ENCODE assay signal across 8 mouse cellular contexts in the genomic region with DNA sequence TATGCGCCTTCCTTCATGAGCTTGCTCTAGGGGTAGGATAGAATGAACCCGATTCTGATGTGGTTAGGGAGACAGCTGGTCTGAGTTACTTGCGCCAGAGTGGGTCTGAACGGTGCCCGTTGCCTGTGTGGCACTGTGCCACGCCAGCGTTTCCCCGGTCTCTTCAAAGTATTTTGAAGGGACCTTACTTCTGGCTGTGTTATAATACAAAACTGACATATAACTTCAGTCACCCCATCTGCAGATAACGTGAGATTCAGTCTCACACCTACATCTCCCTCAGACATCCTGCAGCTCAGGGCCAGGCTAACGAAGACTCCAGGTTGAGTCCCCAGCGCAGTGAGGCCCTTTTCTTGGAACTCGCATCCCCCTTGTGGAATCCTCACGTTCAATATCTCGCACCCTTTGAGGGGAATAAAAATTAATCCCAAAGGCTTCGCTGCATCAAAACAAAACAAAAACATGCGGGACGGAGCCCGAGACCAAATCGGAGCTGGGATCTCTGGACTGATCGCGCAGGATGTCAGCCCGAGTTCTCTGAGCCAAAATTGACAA. TPM values are rescaled to one million over a fixed set of nuclear protein-coding genes. Genes with fewer than 3 reads are reported as not detected.
A peak's percentile ranks its signal among the peaks of the same experiment; 100 is the strongest.
DNase-seq lines count a peak whose midpoint lies in the region; ATAC-seq and TF ChIP-seq lines count a peak whose summit lies in the region.

No protein-coding gene starts in this region.

- no peak for DNase-seq in heart, postnatal 4 days
- peak; percentile 84 for DNase-seq in brain, embryonic 14.5 days (ENCODE audit: low read depth)
- peak; percentile 35 for DNase-seq in forelimb bud, embryonic 11.5 days (ENCODE audit: low read depth, low spot score)
- no peak for DNase-seq in testis, postnatal 14 days (ENCODE audit: low spot score)
- no peak for DNase-seq in layer of hippocampus, adult 9-10 months (ENCODE audit: low spot score)
- no peak for DNase-seq in frontal cortex, postnatal 14 days (ENCODE audit: low spot score in 2 of 2)

- H3K4me2 ChIP-seq in heart, embryonic 15.5 days: peak overlapping the region; percentile 88
- H3K4me2 ChIP-seq in midbrain, embryonic 16.5 days (ENCODE audit: low read length): peak overlapping the region; percentile 36

- no peak overlapping the region for H3K27ac ChIP-seq in heart, embryonic 15.5 days
- no peak overlapping the region for H3K27ac ChIP-seq in midbrain, embryonic 16.5 days (ENCODE audit: low read length)

- H3K9ac ChIP-seq in heart, embryonic 15.5 days: no peak overlapping the region
- no peak overlapping the region for H3K9ac ChIP-seq in midbrain, embryonic 16.5 days (ENCODE audit: low read depth, low read length)

- H3K9me3 ChIP-seq in heart, embryonic 15.5 days (replicated peaks): no peaks in the 10 kb centered on the region
- H3K9me3 ChIP-seq in midbrain, embryonic 16.5 days (replicated peaks; ENCODE audit: control insufficient read depth, low read length, poor library complexity, severe bottlenecking): no peaks in the 10 kb centered on the region

- H3K4me1 ChIP-seq in heart, embryonic 15.5 days (replicated peaks): peaks cover 34% of the 10 kb centered on the region
- peaks cover 15% of the 10 kb centered on the region for H3K4me1 ChIP-seq in midbrain, embryonic 16.5 days (ENCODE audit: control insufficient read depth, insufficient read depth, low read length)

- no peak for TF ChIP-seq POLR2A in brain, embryonic 14.5 days (IDR thresholded peaks at IDR 0.05; ENCODE audit: borderline replicate concordance, extremely low read depth, insufficient read depth, insufficient read length, poor library complexity, severe bottlenecking)

- no peak for TF ChIP-seq CTCF in brain, embryonic 14.5 days (IDR thresholded peaks at IDR 0.05; ENCODE audit: borderline replicate concordance, extremely low read depth, insufficient read depth, insufficient read length)

- H3K27me3 ChIP-seq in heart, embryonic 15.5 days: peaks cover 84% of the 10 kb centered on the region
- H3K27me3 ChIP-seq in midbrain, embryonic 16.5 days (ENCODE audit: control insufficient read depth, insufficient read depth, low read depth, low read length): peaks cover 53% of the 10 kb centered on the region

- 2% methylated on average over 22 of the region's 22 CpGs for WGBS in heart, embryonic 15.5 days
- 1% methylated on average over 22 of the region's 22 CpGs for WGBS in midbrain, embryonic 16.5 days

- H3K36me3 ChIP-seq in heart, embryonic 15.5 days: no peaks in the 10 kb centered on the region
- no peaks in the 10 kb centered on the region for H3K36me3 ChIP-seq in midbrain, embryonic 16.5 days (ENCODE audit: control insufficient read depth, insufficient read depth, low read length)

- H3K4me3 ChIP-seq in heart, embryonic 15.5 days: peak overlapping the region; percentile 56
- peak overlapping the region; percentile 15; the same call in 1 of the 2 replicates for H3K4me3 ChIP-seq in midbrain, embryonic 16.5 days (ENCODE audit: low read depth, low read length)

- no peak for ATAC-seq in heart, embryonic 15.5 days (replicated peaks; ENCODE audit: insufficient number of reproducible peaks, insufficient read depth, low FRiP score, low read depth)
- no peak for ATAC-seq in midbrain, embryonic 16.5 days

RNA-seq across cellular contexts. Expression of gene Eomes, which starts 1.7 kb away (rescaled TPM):
- 0.08 and 0.18 TPM in 2 replicates for polyA plus RNA-seq in heart, embryonic 15.5 days (2015; fragmentation: Nextera tagmentation; extraction: Ambion mirVana)
- not detected for total RNA-seq in heart, postnatal 4 days (2021)
- polyA plus RNA-seq in brain, embryonic 14.5 days (2012; rRNA removed): 12.6 and 33.7 TPM in 2 replicates
- 1.4 and 2.0 TPM in 2 replicates for polyA plus RNA-seq in midbrain, embryonic 16.5 days (2015; fragmentation: Nextera tagmentation; extraction: Ambion mirVana)

RNA-seq across cellular contexts. Expression of gene Golga4, which starts 29.8 kb away (rescaled TPM):
- 46.1 and 52.6 TPM in 2 replicates for polyA plus RNA-seq in heart, embryonic 15.5 days (2015; fragmentation: Nextera tagmentation; extraction: Ambion mirVana)
- total RNA-seq in heart, postnatal 4 days (2021): 100 to 1,000 TPM; 144 to 146 TPM
- 44.5 and 60.5 TPM in 2 replicates for polyA plus RNA-seq in brain, embryonic 14.5 days (2012; rRNA removed)
- 41.5 and 44.2 TPM in 2 replicates for polyA plus RNA-seq in midbrain, embryonic 16.5 days (2015; fragmentation: Nextera tagmentation; extraction: Ambion mirVana)

Comparison
In these comparisons a context has a peak if more than half of its experiments do, and no peak if none do; other contexts are left out.
1. DNase-seq: peak in brain, embryonic 14.5 days (single experiment) and forelimb bud, embryonic 11.5 days (single experiment); none in heart, postnatal 4 days (single experiment), testis, postnatal 14 days (single experiment), layer of hippocampus, adult 9-10 months (single experiment) and frontal cortex, postnatal 14 days (0 of 2).